Mouse (Mus musculus) heart, adult 11 months (tissue): ENCODE data around the gene 4930544D05Rik.

Source experiments
- DNase-seq: peaks from one replicate; pipeline ENCODE4 v3.0.0; 2022

Gene 4930544D05Rik

DNA sequence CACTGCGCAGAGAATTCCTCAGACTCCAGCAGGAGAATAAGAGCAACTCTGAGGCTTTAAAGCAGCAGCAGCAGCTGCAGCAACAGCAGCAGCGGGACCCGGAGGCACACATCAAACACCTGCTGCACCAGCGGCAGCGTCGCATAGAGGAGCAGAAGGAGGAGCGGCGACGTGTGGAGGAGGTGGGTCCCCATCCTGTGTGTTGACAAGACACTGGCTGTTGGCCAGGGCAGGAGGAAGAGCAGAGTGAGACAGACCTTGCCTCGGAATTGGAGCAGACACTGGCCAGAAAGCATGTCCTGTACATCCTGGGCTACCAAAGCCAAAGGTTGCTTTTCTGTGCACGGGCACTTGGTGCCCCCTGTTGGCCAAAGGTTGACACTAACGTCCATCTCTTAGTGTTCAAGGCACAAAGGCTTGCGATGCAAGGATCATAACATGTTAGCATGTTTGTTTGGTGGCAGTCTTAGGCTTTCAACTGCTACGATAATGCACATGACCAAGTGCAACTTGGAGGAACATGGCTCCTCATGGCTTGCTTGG, 10.6 kb upstream of the 4930544D05Rik start:
- peak; percentile 95 for DNase-seq

GRCm38 (mm10) chr11:70606717-70607116, 8.9 kb upstream of the 4930544D05Rik start:
- no peak for DNase-seq

- DNase-seq: peak; percentile 90
Observed at GRCm38 (mm10) chr11:70607611-70608010, 8.0 kb upstream of the 4930544D05Rik start.

DNA sequence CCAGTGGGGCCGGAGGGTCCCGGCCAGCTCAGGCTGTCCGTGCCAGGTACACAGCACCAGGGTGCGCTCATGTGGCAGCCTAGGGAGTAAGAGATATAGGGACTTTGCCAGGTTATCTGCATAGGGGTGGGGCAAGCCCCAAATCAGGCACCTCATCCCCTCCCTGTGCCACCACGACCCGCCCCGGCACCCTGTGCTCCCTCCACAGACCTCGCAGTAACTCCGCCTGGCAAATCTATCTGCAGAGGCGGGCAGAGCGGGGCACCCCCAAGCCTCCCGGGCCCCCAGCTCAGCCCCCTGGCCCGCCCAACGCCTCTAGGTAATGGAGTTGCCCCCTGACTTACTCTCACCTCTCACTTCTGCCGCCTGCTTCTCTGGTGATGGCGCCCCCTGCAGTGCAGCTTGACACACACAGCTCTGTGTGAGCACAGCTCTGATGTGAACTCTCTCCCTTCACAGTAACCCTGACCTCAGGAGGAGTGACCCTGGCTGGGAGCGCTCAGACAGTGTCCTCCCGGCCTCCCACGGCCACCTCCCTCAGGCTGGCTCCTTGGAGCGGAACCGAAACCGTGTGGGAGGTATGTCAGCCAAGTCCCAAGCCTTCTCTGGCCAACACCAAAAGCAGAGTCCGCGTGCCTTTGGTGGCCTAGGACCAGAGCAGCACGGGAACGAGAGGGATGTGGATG, 7.1 kb upstream of the 4930544D05Rik start:
- DNase-seq: peak; percentile 92

DNA sequence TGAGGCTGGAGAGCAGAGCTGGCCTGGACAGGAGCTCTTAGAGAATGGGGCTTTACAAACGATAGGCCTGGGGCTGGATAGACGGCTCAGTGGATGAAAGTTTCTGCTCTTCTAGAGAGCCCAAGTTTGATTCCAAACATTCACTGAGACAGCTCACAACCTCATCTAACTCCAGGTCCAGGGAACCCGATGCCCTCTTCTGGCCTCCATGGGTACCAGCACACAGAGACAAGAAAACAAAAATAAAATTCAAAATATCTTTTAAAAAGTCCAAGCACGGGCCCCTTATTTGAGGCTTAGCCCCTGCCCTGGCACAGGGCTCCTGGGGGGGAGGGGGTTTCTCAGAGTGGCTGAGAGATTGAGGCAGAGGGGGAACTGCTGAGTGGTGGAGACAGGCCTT, 4.9 kb upstream of the 4930544D05Rik start:
- DNase-seq: no peak

DNA sequence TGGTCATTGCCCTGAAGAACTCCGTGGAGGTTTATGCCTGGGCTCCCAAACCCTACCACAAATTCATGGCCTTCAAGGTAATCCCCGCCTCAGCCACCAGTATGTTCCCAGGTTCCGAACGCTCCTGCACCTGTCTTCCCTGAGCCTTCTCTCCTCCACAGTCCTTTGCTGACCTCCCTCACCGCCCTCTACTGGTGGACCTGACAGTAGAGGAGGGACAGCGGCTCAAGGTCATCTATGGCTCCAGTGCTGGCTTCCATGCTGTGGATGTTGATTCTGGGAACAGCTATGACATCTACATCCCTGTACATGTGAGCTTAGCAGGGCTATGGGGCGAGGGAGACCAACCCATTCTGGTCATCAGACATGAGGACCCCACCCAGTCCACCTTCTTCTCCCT, 3.1 kb upstream of the 4930544D05Rik start:
- no peak for DNase-seq

DNA sequence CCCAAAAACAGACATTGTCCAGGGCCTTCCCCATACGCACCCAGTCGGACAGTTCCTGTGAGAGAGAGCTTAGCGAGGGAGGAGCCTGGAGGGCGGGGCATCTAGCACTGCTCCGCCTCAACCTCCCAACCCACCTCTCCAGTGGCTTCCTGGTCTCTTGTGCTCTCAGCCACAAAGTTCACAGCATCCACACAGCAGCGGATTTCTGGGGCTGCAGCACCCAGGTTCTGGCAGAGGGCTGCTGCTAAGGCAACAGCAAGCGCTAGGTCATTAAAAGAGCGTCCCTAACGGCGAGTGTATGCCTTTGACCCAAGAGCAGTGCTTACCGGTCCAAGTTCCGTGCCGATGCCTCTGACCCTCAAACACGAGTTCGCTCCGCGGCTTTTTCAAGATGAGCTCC, 574 bp upstream of the 4930544D05Rik start:
- DNase-seq: peak; percentile 99

DNA sequence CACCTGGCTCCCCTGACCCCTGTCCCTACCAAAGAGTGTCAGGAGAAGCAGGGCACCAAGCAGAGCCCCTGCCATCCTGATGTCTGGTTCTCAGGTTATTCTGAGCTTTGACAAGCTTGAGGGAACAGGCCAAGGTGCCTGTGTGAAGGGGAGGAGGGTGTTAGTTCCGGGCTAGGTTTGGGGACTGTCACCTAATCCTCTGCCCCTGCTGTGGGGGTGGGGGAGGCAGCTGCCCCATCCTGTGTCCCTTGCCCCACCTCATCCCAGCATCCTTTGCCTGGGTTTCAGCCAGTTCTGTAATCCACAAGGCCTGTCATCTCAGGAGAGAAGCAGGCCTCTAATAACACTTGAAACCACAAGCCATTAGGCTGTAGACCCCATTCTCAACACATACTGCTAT, 3.5 kb downstream of the 4930544D05Rik start, which contains the start of gene Chrne:
Gene Chrne, minus strand, starts transcription at position 116 of the 400 bp plus-strand sequence.
- DNase-seq: no peak

DNA sequence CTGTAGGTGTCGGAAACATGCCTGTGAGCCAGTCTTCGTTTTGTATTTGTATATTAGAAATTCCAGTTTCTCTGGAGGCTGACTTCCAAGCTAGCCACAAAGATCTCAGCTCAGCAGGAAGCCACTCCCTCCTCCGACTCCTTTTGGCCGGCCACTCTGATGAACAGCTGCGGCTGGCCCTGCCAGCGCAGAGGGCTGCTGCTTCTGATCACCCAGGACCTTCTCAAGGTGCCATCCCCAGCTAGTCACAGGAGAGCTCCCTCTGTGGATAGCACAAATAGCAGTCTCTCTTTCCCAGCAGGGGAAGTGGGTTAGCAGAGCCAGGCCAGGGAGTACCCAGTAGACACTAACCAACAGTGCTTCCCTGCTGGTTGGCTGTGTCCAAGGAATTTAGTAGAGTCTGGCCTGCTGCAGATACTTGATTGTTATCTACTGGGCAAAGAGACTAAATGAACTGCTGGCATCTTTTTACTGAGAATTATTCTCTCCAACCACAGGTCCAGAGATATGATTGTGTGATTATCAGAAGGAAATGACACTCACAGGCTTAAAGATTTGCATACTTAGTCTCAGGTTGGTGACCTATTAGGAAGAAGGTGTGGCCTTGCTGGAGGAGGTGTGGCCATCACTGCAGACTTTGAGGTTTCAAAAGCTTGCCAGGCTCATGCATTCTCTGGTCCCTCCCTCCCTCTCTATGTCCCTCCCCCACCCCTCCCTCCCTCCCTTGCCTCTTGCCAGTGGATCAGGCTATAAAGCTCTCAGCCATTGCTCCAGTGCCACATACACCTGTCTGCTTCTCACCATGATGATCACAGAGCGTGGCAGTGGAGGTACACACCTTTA, 6.5 kb downstream of the 4930544D05Rik start:
- peak; percentile 89 for DNase-seq

DNA sequence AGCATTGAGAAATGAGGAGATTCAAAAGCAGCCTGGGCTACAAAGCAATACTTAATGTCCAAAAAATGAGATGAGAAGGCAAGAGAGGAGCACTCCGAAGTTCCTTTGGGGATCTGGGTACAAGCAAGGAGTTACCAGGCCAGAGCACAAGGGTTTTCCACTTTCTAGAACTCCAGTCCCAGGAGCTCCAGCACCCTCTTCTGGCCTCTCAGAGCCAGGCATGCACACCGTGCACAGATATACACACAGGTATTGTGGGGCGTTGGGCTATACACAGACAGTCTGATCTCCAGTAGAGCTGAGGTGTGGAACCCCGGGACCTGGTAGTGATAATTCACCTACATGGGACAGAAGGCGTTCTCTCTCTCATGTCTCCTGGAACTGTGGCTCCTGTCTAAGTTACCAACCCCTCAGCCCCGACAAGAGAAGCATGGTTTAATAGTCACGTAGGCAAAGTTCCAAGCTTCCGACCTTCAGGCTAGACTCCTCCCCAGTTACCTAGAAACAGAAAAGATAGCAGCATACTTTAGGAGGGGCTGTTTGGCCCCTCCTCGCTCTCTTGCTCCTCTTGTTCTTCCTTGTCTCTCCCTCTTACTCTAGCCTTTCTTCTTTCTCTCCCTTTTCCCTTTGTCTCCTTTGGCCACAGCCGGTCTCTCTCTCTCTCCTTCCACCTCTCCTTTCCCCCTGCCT, 7.5 kb downstream of the 4930544D05Rik start:
- no peak for DNase-seq

DNA sequence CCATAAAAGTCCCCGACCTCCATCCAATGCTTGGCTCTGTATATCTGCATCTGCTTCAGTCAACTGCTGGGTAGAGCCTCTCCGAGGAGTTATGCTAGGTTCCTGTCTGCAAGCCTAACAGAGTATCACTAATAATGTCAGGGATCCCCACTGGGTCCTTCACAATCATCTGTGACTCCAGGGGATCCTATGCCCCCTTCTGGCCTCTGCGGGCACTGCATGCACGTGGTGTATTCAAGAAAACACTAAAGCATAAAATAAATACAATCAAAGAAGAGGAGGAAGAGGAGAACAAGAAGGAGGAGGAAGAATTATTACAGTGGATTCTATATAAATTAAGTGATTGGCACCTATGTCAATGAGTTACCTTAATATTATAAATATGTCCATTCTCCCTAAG, 9.8 kb downstream of the 4930544D05Rik start:
- DNase-seq: no peak

DNA sequence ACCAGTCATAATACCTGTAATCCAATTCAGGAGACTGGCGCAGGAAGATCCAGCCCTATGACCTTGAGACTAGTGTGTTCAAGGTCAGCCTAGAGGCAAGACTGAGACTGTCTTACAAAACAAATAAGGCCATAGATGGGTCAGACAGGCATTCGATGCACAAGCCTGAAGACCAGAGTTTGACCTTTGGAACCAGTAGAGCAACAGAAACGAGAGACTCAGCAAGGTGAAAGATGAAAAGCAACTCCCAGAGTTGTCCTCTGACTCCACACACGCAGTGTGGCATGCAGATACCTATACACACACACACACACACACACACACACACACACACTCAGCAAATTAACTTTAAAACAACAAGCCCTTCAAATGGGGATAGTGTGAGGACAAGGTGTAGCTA, 11.2 kb downstream of the 4930544D05Rik start:
- DNase-seq: no peak

DNA sequence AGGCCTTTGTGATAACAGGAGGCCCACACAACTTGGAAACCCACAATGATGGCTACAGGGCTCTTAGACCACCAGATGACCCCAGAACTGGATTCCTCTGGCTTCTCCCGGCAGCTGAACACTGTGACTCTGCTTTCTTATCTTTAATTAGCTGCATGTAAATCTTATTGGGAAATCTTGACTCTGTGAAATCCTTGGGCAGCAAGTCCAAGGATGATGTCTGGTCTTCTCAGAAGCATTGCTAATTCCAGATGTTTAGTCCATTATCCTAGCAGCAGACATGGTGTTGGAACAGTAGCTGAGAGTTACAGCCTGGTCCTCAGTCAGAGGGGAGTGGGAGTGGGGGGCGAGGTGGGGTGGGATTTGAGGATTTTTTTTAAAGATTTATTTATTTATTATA, 12.8 kb downstream of the 4930544D05Rik start:
- no peak for DNase-seq

DNA sequence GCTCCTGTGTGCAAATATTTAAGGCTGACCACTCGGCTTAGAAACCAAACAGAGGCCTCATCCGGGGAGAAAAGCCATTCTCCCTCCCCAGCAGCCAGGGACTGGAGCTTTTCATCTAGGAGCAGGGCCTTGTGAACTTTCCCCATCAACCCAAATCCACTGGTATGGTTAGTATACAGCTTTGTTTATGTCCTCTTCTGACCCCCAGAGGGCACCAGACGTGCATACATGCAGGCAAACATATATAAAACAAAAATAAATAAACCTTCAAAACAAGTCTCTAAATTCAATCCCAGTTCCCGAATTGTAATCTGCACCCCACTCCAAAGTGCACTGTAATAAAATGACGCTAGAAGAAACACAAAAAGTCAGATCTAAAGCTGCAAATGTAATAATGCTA, 13.9 kb downstream of the 4930544D05Rik start:
- DNase-seq: no peak

DNA sequence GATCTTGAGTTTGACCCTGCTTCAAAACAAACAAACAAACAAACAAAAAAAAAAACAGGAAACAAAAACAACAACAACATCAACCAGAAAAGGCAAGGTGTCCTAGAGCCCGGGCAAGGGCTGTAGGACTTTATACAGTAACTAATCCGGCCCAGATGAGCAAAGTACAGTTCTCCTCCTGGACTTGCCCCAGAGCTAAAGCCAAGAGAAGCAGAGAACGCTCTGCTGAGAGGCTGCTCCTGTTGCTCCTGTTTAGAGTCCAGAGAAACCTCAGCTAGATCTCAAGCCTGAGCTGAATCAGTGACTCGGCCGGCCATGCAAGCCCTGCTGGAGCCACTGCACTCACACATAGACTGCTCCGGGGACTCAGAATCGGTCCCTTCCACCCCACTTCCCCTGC, 14.5 kb downstream of the 4930544D05Rik start:
- DNase-seq: no peak

DNA sequence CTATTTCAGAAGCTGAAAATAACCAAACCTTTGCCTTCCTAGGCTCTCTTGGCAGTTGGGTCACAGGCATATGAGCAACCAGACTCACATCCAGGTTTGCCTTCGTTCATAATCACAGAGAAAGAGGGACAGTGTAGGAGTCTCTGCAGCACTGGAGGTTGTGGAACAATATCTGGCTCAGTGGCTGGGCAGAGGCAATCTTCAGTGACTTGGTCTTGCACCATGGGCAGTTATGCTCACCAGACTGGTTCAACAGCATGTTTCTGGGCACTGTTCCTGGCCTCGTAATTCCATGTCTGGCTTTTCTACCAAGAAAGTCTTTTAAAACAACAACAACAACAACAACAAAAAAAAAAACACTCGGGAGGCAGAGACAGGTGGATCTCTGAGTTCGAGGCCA, 20.0 kb downstream of the 4930544D05Rik start:
- no peak for DNase-seq

- no peak for DNase-seq
Observed at GRCm38 (mm10) chr11:70637764-70638163, 22.1 kb downstream of the 4930544D05Rik start.

DNA sequence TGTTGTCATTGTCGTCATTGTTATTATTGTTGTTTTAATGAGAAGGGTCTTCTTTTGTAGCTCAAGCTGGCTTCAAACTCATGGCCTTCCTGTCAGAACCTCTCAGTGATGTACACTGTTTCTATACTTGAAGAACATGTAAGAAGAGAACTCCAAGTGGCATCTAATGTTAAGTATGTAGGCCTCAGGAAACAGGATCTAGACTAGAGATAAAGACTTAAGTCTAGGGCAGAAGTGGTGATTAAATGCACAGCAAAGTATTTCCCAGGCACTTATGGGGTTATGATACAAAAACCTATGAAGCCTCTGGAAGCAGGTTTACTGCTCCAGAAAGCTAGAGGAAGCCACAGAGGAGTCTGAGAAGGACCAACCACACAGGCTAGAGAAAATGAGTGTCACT, 22.6 kb downstream of the 4930544D05Rik start:
- DNase-seq: no peak

DNA sequence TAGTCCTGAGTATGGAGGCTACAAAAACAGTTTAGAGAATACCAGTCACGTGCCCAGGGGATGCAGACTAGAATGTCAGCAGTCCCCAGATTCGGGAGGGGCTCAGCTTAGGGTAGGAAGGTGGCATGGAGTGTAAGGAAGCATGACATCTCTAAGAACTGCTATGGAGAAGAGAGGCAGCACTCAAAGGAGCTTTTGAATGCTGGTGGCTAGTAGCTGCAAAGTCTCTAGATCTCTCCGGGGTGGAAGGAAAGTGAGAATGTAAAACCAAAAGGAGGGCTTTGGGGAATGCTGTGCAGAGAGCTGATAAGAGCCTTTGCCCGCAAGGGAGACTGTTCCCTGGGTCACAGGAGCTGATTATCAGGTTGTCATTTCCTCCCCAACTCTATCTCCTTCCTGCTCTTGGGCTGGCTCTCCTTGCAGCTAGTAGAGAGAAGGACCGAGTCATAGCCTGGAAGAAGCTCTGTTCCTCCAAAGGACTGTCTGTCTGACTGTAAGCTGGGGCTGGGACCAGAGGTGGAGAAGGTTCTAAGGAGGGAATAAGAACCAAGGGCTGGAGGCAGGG, 23.1 kb downstream of the 4930544D05Rik start, which contains the start of gene Gp1ba:
Gene Gp1ba, plus strand, starts transcription at position 409 of the 565 bp plus-strand sequence.
- no peak for DNase-seq

GRCm38 (mm10) chr11:70639976-70640375, 24.3 kb downstream of the 4930544D05Rik start:
- peak; percentile 92 for DNase-seq

DNA sequence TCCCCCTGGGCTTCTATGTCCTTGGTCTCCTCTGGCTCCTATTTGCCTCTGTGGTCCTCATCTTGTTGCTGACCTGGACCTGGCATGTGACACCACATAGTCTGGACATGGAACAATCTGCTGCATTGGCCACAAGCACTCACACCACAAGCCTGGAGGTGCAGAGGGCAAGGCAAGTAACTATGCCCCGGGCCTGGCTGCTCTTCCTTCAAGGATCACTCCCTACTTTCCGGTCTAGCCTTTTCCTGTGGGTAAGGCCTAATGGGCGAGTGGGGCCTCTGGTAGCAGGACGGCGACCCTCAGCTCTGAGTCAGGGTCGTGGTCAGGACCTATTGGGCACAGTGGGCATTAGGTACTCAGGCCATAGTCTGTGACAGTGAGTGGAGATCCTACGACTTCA, 25.6 kb downstream of the 4930544D05Rik start:
- peak; percentile 87 for DNase-seq

GRCm38 (mm10) chr11:70643051-70643450, 27.4 kb downstream of the 4930544D05Rik start:
- DNase-seq: peak; percentile 86

DNA sequence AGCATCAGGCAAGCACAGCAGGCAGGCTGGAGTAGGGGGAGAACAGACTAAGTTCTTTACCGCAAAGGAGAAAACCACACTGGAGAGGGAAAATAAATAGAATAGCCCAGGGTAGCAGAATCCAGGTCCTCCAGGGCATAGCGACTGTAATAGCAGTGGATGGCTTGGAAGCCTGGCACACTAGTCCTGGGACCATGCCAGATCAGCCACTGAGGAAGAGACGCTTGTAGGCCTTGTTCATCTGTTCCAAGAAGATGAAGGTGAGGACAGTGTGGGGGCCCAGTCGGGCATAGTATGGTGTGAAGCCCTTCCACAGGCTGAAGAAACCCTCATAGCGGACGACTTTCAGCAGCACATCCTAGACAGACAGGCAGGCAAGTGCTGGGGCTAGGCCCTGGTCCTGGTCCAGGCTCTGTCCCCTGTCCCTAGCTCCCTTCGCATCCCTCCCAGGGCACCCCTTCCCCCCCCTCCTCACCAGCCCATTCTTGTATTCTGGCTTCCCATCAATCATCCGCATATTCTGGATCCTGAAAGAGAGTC, 29.0 kb downstream of the 4930544D05Rik start:
- DNase-seq: peak; percentile 89
